Mouse (Mus musculus) small intestine, adult 2 months (tissue): ENCODE data around the gene Utf1.

Experiments
- CTCF ChIP-seq: fragments of 200-500 bp; IDR thresholded peaks from 2 replicates; pipeline ENCODE4 v1.5.1; 2012; ENCODE audit warnings: low read depth, mild to moderate bottlenecking, control low read depth, inconsistent platforms, low read length, moderate library complexity, mixed read lengths; ENCODE audit not compliant: insufficient replicate concordance, insufficient read length; ENCODE audit errors: extremely low read depth
- POLR2A ChIP-seq: fragments of 200-500 bp; IDR thresholded peaks from 2 replicates; pipeline ENCODE4 v1.6.1; 2012; ENCODE audit warnings: low read depth, mild to moderate bottlenecking, control low read depth, inconsistent platforms, low read length, moderate library complexity

- no peak for TF ChIP-seq POLR2A
- no peak for TF ChIP-seq CTCF
These were observed 45.0 kb upstream of the Utf1 start for GRCm38 (mm10) chr7:139898606-139899005.
